Mouse (Mus musculus) midbrain, embryonic 15.5 days (tissue): ENCODE measurements at regions not wholly inside any gene's neighbourhood (a gene's known extent, or its start where the extent isn't known, plus 50 kb on each side); places are given as distances from the start of the nearest gene placed in this dataset.

Source experiments
- ATAC-seq: fragments of 200-750 bp; cut with Nextera tagmentation; replicated peaks from 2 replicates; pipeline ENCODE4 v1.8.0; 2017; ENCODE audit warnings: moderate TSS enrichment
- H3K27ac ChIP-seq: fragments of 300-500 bp; sonication (generic); 2 replicates; pipeline ENCODE4 v1.5.1; 2015; ENCODE audit warnings: mild to moderate bottlenecking, inconsistent platforms
- H3K27me3 ChIP-seq: fragments of 300-500 bp; sonication (generic); replicated peaks from 2 replicates; pipeline ENCODE4 v1.6.1; 2015; ENCODE audit warnings: inconsistent platforms
- H3K36me3 ChIP-seq: fragments of 300-500 bp; sonication (generic); replicated peaks from 2 replicates; pipeline ENCODE4 v1.6.1; 2015; ENCODE audit warnings: inconsistent platforms
- H3K4me1 ChIP-seq: fragments of 300-500 bp; sonication (generic); 2 replicates; pipeline ENCODE4 v1.6.1; 2015; ENCODE audit warnings: inconsistent platforms
- H3K4me2 ChIP-seq: fragments of 300-500 bp; sonication (generic); 2 replicates; pipeline ENCODE4 v1.6.1; 2015; ENCODE audit warnings: inconsistent platforms, mild to moderate bottlenecking, moderate library complexity
- H3K4me3 ChIP-seq: fragments of 300-500 bp; sonication (generic); 2 replicates; pipeline ENCODE4 v1.5.1; 2015; ENCODE audit warnings: mild to moderate bottlenecking, inconsistent platforms
- H3K9ac ChIP-seq: fragments of 300-500 bp; sonication (generic); 2 replicates; pipeline ENCODE4 v1.6.1; 2015; ENCODE audit warnings: mild to moderate bottlenecking, inconsistent platforms
- H3K9me3 ChIP-seq: fragments of 300-500 bp; sonication (generic); 2 replicates; pipeline ENCODE4 v1.6.1; 2016; ENCODE audit warnings: inconsistent platforms
- WGBS: fragments of 180-500 bp; shearing (Covaris S2); methylation state at CpG from one replicate; pipeline ENCODE4 v1.1.7; 2015; ENCODE audit warnings: mixed read lengths; 5-methylcytosine and 5-hydroxymethylcytosine counted together

DNA sequence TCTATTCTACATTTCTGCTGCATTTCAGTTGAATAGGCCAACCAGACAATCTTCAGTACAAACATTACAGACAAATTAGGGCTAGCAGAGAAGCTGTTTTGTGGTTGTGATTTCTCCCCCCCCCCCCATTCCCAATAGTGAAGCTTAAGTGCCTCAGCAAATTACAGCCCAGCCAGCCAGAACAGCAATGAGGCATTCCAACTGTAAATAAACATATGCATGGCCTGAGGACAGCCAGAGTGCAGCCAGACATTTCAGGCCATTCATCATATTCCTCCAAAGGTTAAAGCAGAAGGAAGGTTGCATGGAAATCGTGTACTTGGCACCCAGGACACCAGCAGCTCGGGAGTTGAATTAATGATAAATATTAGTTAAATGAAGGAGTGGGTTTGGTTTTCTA is 116.6 kb upstream of the Pax6 start:
- Histone ChIP-seq H3K9ac (no peak overlapping the region), H3K36me3 (no peaks in the 10 kb centered on the region), H3K4me3 (no peak overlapping the region), H3K4me1 (no peaks in the 10 kb centered on the region), H3K9me3 (no peaks in the 10 kb centered on the region), H3K27me3 (no peaks in the 10 kb centered on the region), H3K4me2 (no peak overlapping the region), H3K27ac (no peak overlapping the region)
- no peak for ATAC-seq
- WGBS: 73% methylated on average over 2 of the region's 2 CpGs

DNA sequence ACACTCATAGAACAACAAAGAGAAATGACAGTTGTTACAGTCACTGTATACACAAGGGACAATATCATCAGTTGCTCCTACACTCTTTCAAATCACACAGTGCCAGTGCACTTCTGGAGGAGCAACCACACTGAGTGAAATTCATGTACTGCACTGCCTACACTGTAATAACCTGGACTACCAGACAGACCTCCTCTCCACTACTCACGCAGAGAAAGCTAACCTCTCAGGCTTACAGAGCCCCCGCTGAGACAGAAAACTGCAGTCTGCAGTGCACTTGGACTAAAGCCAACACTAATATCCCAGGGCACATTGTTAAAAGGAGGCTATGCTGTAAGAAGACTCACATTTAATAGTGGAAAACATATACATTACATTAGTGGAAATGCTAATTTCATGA is 81.9 kb upstream of the Pax6 start:
- 0 out of 2 replicates have a peak, but pooled peaks have one; percentile 17 for ATAC-seq
- Histone ChIP-seq H3K27me3 (peaks cover 22% of the 10 kb centered on the region; the same call in 1 of the 2 replicates), H3K4me2 (no peak overlapping the region), H3K4me1 (0 out of 2 replicates have a peak, but pooled peaks cover 5% of the 10 kb centered on the region), H3K27ac (no peak overlapping the region), H3K4me3 (no peak overlapping the region), H3K9ac (no peak overlapping the region), H3K36me3 (no peaks in the 10 kb centered on the region), H3K9me3 (no peaks in the 10 kb centered on the region)
- WGBS: 20% methylated on average over 2 of the region's 2 CpGs

DNA sequence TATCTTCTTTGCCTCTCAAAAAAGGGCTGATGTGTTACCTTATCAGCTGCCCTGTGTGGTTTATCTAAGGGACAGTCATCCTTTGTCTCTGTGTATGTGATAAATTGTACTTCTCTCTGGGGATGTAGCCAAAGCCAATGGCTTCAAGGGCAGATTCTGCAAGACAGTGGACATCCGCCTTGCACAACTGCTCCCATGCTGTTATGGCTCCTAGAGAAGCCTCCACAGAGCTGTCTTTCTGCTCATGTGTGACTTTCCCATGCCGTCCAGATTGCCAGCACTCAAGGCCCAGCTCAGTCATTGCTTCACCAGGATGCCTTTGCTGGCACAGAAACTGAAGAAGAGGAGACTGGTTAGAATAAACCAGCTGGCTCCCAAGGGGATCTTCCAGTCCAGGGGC is 74.6 kb upstream of the Pax6 start:
- H3K4me3 ChIP-seq: no peak overlapping the region
- WGBS: 87% methylated on average over 2 of the region's 2 CpGs
- H3K4me2 ChIP-seq: no peak overlapping the region
- ATAC-seq: no peak
- no peaks in the 10 kb centered on the region for H3K9me3 ChIP-seq
- H3K9ac ChIP-seq: no peak overlapping the region
- no peak overlapping the region for H3K27ac ChIP-seq
- peaks cover 41% of the 10 kb centered on the region for H3K27me3 ChIP-seq
- no peaks in the 10 kb centered on the region for H3K36me3 ChIP-seq
- H3K4me1 ChIP-seq: 0 out of 2 replicates have a peak, but pooled peaks cover 2% of the 10 kb centered on the region

DNA sequence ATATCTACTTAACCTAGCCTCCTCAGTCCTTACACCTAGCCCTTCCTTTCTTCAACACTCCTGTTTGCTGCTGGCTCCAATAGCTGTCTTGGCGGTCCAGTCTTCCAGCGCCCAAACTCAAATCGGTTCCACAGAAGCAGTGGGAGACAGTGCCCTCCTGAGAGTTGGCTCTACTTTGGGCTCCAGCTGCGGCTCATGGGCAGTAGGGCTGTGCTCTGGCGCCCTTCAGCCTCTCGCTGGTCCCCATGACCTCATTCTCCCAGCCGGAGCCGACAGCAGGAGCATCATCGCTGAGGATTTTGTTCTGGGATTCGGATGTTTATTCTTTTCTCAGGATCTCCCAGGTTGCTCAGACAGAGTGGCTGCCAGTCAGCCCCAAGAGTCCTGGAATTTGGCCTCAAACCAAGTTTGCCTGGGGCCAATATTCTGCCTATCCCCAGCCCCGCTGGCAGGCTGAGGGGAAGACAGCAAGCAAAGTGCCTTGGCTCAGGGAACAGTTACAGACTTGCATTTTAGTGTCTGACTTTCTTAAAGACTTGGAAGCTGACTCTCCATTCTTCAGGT is 64.1 kb upstream of the Pax6 start:
- Histone ChIP-seq H3K9me3 (no peaks in the 10 kb centered on the region), H3K36me3 (no peaks in the 10 kb centered on the region), H3K27ac (no peak overlapping the region), H3K4me3 (no peak overlapping the region), H3K27me3 (peaks cover 30% of the 10 kb centered on the region), H3K4me1 (peaks cover 4% of the 10 kb centered on the region; the same call in 1 of the 2 replicates), H3K9ac (no peak overlapping the region), H3K4me2 (no peak overlapping the region)
- peak; percentile 33; the same call in 1 of the 2 replicates for ATAC-seq
- WGBS: 49% methylated on average over 11 of the region's 11 CpGs

DNA sequence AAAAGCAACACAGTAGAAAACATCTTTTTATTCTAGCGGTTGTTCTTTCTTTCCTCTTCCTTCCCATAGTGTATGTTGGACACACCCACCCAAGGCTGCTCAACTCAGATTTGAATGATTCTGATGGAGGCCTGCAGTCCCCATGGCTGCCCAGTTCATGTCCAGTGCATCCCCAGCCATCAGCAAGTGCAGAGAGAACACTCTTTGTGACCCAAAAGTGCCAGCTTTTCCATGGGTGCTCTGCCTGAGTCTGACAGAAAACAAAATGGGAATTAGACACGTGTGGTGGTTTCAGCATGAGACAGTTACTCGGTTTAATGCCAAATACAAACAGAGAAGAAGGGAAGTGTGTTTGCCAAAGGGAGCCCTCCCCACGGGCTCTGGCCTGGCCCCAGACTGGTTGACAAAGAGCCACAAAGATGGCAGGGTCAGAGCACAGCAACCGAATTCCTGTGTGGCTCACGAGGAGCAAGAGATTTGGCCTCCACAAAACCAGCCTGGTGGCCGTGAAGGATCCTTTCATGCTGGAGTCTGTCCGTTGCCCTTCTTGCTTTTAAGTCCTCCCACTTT is 60.6 kb upstream of the Pax6 start:
- peaks cover 31% of the 10 kb centered on the region for H3K27me3 ChIP-seq
- no peak overlapping the region for H3K4me3 ChIP-seq
- no peak overlapping the region for H3K9ac ChIP-seq
- H3K27ac ChIP-seq: no peak overlapping the region
- H3K4me2 ChIP-seq: no peak overlapping the region
- no peaks in the 10 kb centered on the region for H3K36me3 ChIP-seq
- H3K4me1 ChIP-seq: peaks cover 17% of the 10 kb centered on the region
- no peaks in the 10 kb centered on the region for H3K9me3 ChIP-seq
- 44% methylated on average over 8 of the region's 8 CpGs for WGBS
- 0 out of 2 replicates have a peak, but pooled peaks have one; percentile 27 for ATAC-seq

DNA sequence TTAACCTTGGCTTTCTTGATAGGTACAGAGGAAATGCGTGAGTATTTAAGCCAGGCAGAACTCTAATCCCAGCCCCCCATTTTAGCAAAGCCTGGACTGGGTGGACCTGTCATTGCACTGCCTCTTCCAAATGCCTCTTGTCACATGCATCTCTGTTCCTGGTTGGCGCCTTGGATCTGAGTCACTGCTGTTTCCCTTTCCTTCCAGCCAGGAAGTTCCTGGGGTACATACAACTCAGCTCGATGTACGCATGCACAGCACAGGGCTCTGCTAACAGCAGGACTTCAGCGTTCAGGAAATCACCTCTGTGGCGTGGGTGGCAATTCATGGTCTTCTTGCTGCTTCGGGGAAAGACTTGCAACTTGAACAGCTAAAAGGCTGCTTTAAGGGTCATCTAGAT is 59.9 kb upstream of the Pax6 start:
- no peak for ATAC-seq
- Histone ChIP-seq H3K27ac (no peak overlapping the region), H3K4me1 (peaks cover 17% of the 10 kb centered on the region), H3K4me3 (no peak overlapping the region), H3K4me2 (no peak overlapping the region), H3K27me3 (peaks cover 35% of the 10 kb centered on the region), H3K9ac (no peak overlapping the region), H3K9me3 (no peaks in the 10 kb centered on the region), H3K36me3 (no peaks in the 10 kb centered on the region)
- 74% methylated on average over 7 of the region's 7 CpGs for WGBS

DNA sequence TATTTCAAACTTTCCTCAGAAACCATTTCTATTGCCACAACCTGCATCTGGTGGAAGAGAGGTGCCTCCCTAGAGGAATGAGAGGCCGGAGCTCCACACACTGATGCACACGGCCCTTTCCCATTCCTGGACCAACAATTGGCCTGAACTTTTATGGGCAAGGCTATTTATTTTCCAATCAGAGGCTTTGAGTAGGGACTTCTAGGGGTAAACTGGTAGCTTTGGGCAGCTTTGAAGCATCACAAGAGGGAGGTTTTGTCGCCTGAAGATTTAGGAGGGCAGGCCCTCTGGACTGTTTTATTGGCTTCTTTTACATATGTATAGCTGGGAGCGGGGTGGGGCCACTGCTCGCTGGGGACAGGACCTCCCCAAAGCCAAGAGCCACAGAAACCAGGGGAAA is 57.7 kb upstream of the Pax6 start:
- H3K4me3 ChIP-seq: no peak overlapping the region
- no peak overlapping the region for H3K4me2 ChIP-seq
- no peaks in the 10 kb centered on the region for H3K36me3 ChIP-seq
- peaks cover 13% of the 10 kb centered on the region for H3K4me1 ChIP-seq
- no peak overlapping the region for H3K9ac ChIP-seq
- no peak for ATAC-seq
- no peak overlapping the region for H3K27ac ChIP-seq
- 32% methylated on average over 5 of the region's 5 CpGs for WGBS
- H3K27me3 ChIP-seq: peaks cover 46% of the 10 kb centered on the region
- no peaks in the 10 kb centered on the region for H3K9me3 ChIP-seq

DNA sequence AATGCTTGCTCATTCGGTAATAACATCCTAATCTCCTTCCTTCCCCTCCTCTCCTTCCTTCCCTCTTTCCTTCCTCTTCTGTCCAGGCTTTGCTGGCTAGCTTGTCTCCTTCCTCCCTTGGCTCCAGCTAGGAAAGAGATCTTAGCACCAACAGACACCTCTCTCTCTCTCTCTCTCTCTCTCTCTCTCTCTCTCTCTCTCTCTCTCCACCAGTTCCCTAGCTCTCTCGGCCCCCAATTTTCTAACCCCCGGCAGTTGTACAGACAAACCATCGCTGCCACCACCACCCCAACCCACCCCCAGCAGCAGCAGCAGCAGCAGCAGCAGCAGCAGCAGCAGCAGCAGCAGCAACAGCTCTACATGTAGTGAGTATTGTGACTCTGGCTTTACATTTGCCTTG is 57.0 kb upstream of the Pax6 start:
- no peaks in the 10 kb centered on the region for H3K36me3 ChIP-seq
- peaks cover 19% of the 10 kb centered on the region for H3K4me1 ChIP-seq
- no peak overlapping the region for H3K4me3 ChIP-seq
- peaks cover 44% of the 10 kb centered on the region for H3K27me3 ChIP-seq
- no peaks in the 10 kb centered on the region for H3K9me3 ChIP-seq
- ATAC-seq: no peak
- 13% methylated on average over 4 of the region's 4 CpGs for WGBS
- H3K9ac ChIP-seq: no peak overlapping the region
- no peak overlapping the region for H3K27ac ChIP-seq
- H3K4me2 ChIP-seq: peak overlapping the region; percentile 15

DNA sequence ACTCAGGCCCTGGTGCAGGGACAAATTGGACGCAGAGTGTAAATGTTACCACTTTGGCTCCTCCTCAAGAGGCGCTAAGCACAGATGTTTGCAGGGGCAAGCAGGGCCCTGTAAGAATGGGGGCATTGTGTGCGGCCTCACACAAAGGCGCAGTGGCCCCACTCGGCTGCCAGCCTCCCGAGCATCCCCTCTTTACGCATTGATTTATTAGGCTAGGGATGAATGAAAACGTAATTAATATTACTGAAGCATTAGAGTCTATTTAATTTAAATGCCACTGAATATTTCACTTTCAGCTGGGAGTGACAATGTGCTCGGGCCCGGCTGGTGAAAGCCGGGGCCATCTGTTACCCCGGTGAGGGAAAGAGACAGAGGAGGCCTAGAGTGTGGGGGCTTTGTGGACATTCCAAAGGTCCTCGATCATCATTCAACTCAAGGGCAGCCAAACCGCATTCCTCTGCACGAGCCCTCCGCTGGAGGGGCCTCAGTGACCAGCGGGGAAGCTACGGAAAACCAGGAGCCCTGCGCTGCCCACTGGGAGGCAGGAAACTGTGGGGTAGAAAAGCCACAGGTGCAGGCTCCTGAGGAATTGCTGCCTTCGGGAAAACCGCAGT is 56.5 kb upstream of the Pax6 start:
- 4% methylated on average over 21 of the region's 21 CpGs for WGBS
- peak overlapping the region; percentile 15 for H3K4me2 ChIP-seq
- no peak overlapping the region for H3K27ac ChIP-seq
- peaks cover 22% of the 10 kb centered on the region for H3K4me1 ChIP-seq
- H3K9me3 ChIP-seq: no peaks in the 10 kb centered on the region
- H3K36me3 ChIP-seq: no peaks in the 10 kb centered on the region
- no peak overlapping the region for H3K9ac ChIP-seq
- H3K27me3 ChIP-seq: peaks cover 41% of the 10 kb centered on the region
- peak; percentile 55 for ATAC-seq
- no peak overlapping the region for H3K4me3 ChIP-seq

DNA sequence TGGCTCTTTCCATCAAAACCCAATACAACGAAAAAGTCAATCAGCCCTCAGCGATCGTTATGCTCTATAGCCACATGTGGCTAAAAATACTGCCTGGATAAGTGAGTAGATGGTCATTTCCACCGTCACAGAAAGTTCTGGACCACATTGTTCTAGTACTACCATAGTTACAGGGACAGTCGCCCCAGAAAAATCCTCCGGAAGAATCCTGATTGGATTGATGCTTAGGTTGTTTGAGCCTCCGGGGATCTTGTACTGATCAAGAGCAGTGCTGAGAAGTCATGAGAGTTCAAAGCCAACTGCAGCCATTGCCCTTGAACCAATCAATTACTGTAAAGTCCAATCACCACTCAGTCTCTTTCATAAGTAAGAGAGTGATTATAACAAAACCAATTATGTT is 56.0 kb upstream of the Pax6 start:
- H3K4me1 ChIP-seq: peaks cover 22% of the 10 kb centered on the region
- no peak for ATAC-seq
- no peaks in the 10 kb centered on the region for H3K36me3 ChIP-seq
- no peak overlapping the region for H3K4me2 ChIP-seq
- H3K27ac ChIP-seq: no peak overlapping the region
- no peaks in the 10 kb centered on the region for H3K9me3 ChIP-seq
- H3K27me3 ChIP-seq: peaks cover 43% of the 10 kb centered on the region
- no peak overlapping the region for H3K4me3 ChIP-seq
- H3K9ac ChIP-seq: no peak overlapping the region
- 37% methylated on average over 7 of the region's 7 CpGs for WGBS

DNA sequence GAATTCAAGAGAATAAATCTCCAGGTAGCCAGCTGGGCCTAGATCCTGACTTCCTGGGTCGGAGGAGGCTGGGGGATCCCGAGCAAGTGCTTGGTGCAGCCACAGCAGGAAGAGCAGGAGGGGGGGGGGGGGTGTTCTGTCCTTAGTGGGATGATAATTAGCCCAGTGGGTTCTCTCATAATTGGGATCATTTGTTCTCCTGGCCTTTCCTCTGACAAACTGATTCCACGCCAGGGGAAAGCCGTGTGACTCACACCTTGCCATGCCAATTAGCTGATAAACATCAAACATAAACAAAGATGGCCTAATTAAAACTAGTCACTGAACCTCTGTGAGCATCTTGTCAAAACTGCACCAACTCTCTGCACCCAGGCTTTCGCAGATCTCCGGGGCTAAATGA is 55.5 kb upstream of the Pax6 start:
- WGBS: 66% methylated on average over 6 of the region's 6 CpGs
- peaks cover 44% of the 10 kb centered on the region for H3K27me3 ChIP-seq

DNA sequence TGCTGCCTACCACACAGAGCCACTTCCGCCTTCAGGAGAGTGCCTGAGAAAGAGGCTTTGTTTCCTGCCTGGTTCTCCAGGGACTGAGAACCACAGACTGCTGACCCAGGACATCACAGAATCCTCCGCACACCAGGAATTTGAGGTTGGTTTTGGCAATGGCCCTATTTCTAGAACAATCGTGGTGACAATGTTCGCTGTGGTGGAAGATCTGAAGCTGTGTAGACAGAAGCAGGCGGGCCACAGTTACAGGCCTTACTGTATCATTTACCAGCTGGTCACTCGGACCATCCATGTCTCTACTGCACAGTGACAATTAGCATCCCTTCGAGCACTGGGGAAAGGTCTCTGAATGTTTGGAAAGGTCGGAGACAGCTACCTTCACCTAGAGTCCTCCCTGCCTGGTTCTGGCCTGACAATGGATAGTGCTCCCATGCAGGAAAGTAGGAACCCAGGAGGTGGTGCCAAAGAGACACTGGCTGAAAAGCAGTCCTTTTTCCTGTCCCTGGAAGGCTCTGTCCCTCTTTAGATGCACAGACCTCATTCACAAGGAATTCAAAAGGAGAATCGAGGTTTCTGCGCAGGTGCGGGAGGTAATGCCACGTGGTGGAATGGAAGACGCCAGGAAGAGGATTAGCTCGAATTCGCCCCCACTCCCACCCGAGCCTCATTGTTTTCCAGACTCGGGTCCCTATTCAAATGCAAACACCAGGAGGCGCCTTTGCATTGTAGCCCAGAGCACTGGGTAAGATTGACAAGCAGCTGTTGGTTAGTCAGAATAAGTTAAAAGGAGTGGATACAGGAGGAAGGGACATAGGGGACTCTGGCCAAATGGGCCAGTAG is 52.6 kb upstream of the Pax6 start:
- ATAC-seq: peak; percentile 84
- 22% methylated on average over 18 of the region's 18 CpGs for WGBS

More for the DNA sequence above, 55.5 kb upstream of the Pax6 start:
- Histone ChIP-seq H3K36me3 (no peaks in the 10 kb centered on the region), H3K9me3 (no peaks in the 10 kb centered on the region), H3K4me1 (peaks cover 22% of the 10 kb centered on the region), H3K4me3 (no peak overlapping the region), H3K27ac (no peak overlapping the region), H3K9ac (no peak overlapping the region), H3K4me2 (no peak overlapping the region)
- no peak for ATAC-seq

More for the DNA sequence above, 52.6 kb upstream of the Pax6 start:
- peaks cover 22% of the 10 kb centered on the region for H3K4me1 ChIP-seq
- peak overlapping the region; percentile 47 for H3K4me2 ChIP-seq
- H3K36me3 ChIP-seq: no peaks in the 10 kb centered on the region
- H3K9me3 ChIP-seq: no peaks in the 10 kb centered on the region
- H3K4me3 ChIP-seq: peak overlapping the region; percentile 14
- H3K27me3 ChIP-seq: peaks cover 29% of the 10 kb centered on the region
- H3K27ac ChIP-seq: no peak overlapping the region
- H3K9ac ChIP-seq: no peak overlapping the region; the same call in 1 of the 2 replicates
